Mouse (Mus musculus) cerebral cortex, adult 2 months (tissue): ENCODE results near the gene Coro1c.

ENCODE experiments used
- WGBS: fragments of 180-500 bp; shearing (Covaris S2); methylation state at CpG from one replicate; pipeline ENCODE4 v1.1.7; 2018; 5-methylcytosine and 5-hydroxymethylcytosine counted together

Coro1c gene

GRCm38 (mm10) chr5:113797149-113797882 is 111.2 kb downstream of the Coro1c start:
- WGBS: 29% methylated on average over 19 of the region's 19 CpGs

GRCm38 (mm10) chr5:113796401-113797148 is 112.0 kb downstream of the Coro1c start:
- WGBS: 16% methylated on average over 13 of the region's 13 CpGs
